Mouse (Mus musculus) MEL (cell line): ENCODE data around the gene Eftud2. TPM values are rescaled to one million over a fixed set of nuclear protein-coding genes. Genes with fewer than 3 reads are reported as not detected.

Source experiments
- DNase-seq: peaks from one replicate; pipeline ENCODE4 v3.0.0; 2011; ENCODE audit warnings: low read depth, low spot score
- H3K27ac ChIP-seq: 2 replicates; pipeline ENCODE4 v1.5.1; 2012; ENCODE audit warnings: low read depth, mild to moderate bottlenecking, control low read depth, low read length, moderate library complexity; ENCODE audit not compliant: control insufficient read depth
- H3K27me3 ChIP-seq, 2 experiments: fragments of 150-350 bp in 1 of 2; sonication (generic) in 1 of 2; 2 replicates each; pipeline ENCODE4 v1.6.1; 2012; ENCODE audit warnings: low read length in 2 of 2, mild to moderate bottlenecking in 2 of 2, improper control_type of control experiment in 1 of 2, moderate library complexity in 1 of 2; ENCODE audit not compliant: insufficient read depth in 2 of 2, control insufficient read depth in 1 of 2
- H3K36me3 ChIP-seq, 2 experiments: 2 replicates each; pipeline ENCODE4 v1.6.1; 2012 to 2014; ENCODE audit warnings: low read length in 2 of 2, improper control_type of control experiment in 1 of 2, inconsistent platforms in 1 of 2, mild to moderate bottlenecking in 1 of 2; ENCODE audit not compliant: insufficient read depth in 2 of 2, control insufficient read depth in 1 of 2
- H3K4me1 ChIP-seq, 2 experiments: fragments of 150-350 bp in 1 of 2; sonication (generic) in 1 of 2; 2 replicates each; pipeline ENCODE4 v1.6.1; 2012; ENCODE audit warnings: low read length in 2 of 2, improper control_type of control experiment in 1 of 2, mild to moderate bottlenecking in 1 of 2; ENCODE audit not compliant: insufficient read depth in 2 of 2, control insufficient read depth in 1 of 2
- H3K4me3 ChIP-seq, 2 experiments: fragments of 150-350 bp in 1 of 2; sonication (generic) in 1 of 2; 2 replicates each; pipeline ENCODE4 v1.5.1; 2012; ENCODE audit warnings: low read depth in 2 of 2, low read length in 2 of 2, mild to moderate bottlenecking in 2 of 2, moderate library complexity in 2 of 2, control low read depth in 1 of 2, improper control_type of control experiment in 1 of 2; ENCODE audit not compliant: control insufficient read depth in 1 of 2, insufficient read depth in 1 of 2
- H3K79me2 ChIP-seq: 2 replicates; pipeline ENCODE4 v1.6.1; 2012; ENCODE audit warnings: mild to moderate bottlenecking, low read length, moderate library complexity; ENCODE audit not compliant: control insufficient read depth, poor library complexity, insufficient read depth
- H3K9ac ChIP-seq: 2 replicates; pipeline ENCODE4 v1.6.1; 2012; ENCODE audit warnings: low read depth, mild to moderate bottlenecking, control low read depth, low read length, moderate library complexity; ENCODE audit not compliant: control insufficient read depth, poor library complexity, severe bottlenecking
- H3K9me3 ChIP-seq: fragments of 150-350 bp; sonication (generic); replicated peaks from 2 replicates; pipeline ENCODE4 v1.6.1; 2012; ENCODE audit warnings: mild to moderate bottlenecking, low read length, improper control_type of control experiment, moderate library complexity; ENCODE audit not compliant: insufficient read depth
- BHLHE40 ChIP-seq: IDR thresholded peaks from 2 replicates; pipeline ENCODE4 v1.6.1; 2012; ENCODE audit warnings: low read depth, mild to moderate bottlenecking, inconsistent platforms, low read length, improper control_type of control experiment, borderline replicate concordance
- CHD1 ChIP-seq: IDR thresholded peaks from 2 replicates; pipeline ENCODE4 v1.6.1; 2012; ENCODE audit warnings: low read depth, mild to moderate bottlenecking, inconsistent platforms, low read length, improper control_type of control experiment
- CTCF ChIP-seq, 3 experiments: IDR thresholded peaks in 2 of 3; conservative IDR thresholded peaks in 1 of 3; 2 replicates each; pipeline ENCODE4 v1.5.1; 2011 to 2012; ENCODE audit warnings: low read length in 3 of 3, low read depth in 2 of 3, mild to moderate bottlenecking in 2 of 3, improper control_type of control experiment in 1 of 3, inconsistent platforms in 1 of 3, mixed read lengths in 1 of 3, moderate library complexity in 1 of 3; ENCODE audit not compliant: control insufficient read depth in 1 of 3, insufficient read depth in 1 of 3, poor library complexity in 1 of 3, severe bottlenecking in 1 of 3
- E2F4 ChIP-seq: IDR thresholded peaks from 2 replicates; pipeline ENCODE4 v1.6.1; 2011; ENCODE audit warnings: low read depth, low read length, improper control_type of control experiment, borderline replicate concordance
- ELF1 ChIP-seq: IDR thresholded peaks from 2 replicates; pipeline ENCODE4 v1.6.1; 2014; ENCODE audit warnings: low read depth, mild to moderate bottlenecking, inconsistent platforms, low read length, improper control_type of control experiment, moderate library complexity
- EP300 ChIP-seq, 2 experiments: IDR thresholded peaks; 2 replicates each; pipeline ENCODE4 v1.6.1; 2011; ENCODE audit warnings: improper control_type of control experiment in 2 of 2, low read length in 2 of 2, low read depth in 1 of 2, mild to moderate bottlenecking in 1 of 2
- ETS1 ChIP-seq: IDR thresholded peaks from 2 replicates; pipeline ENCODE4 v1.6.1; 2012; ENCODE audit warnings: low read depth, mild to moderate bottlenecking, inconsistent platforms, low read length, improper control_type of control experiment, moderate library complexity
- GABPA ChIP-seq: IDR thresholded peaks from 2 replicates; pipeline ENCODE4 v1.6.1; 2012; ENCODE audit warnings: low read depth, mild to moderate bottlenecking, inconsistent platforms, low read length, improper control_type of control experiment, moderate library complexity
- GATA1 ChIP-seq: IDR thresholded peaks from 2 replicates; pipeline ENCODE4 v1.6.1; 2011; ENCODE audit warnings: low read depth, low read length, improper control_type of control experiment
- HCFC1 ChIP-seq: IDR thresholded peaks from 2 replicates; pipeline ENCODE4 v1.6.1; 2012; ENCODE audit warnings: low read depth, mild to moderate bottlenecking, inconsistent platforms, low read length, improper control_type of control experiment, moderate library complexity
- JUND ChIP-seq: IDR thresholded peaks from 2 replicates; pipeline ENCODE4 v1.6.1; 2011; ENCODE audit warnings: low read depth, mild to moderate bottlenecking, improper control_type of control experiment, low read length
- KAT2A ChIP-seq: conservative IDR thresholded peaks from 2 replicates; pipeline ENCODE4 v1.6.1; 2012; ENCODE audit warnings: low read depth, low read length, improper control_type of control experiment, inconsistent platforms
- MAFK ChIP-seq: IDR thresholded peaks from 2 replicates; pipeline ENCODE4 v1.6.1; 2011; ENCODE audit warnings: low read depth, mild to moderate bottlenecking, low read length, improper control_type of control experiment, borderline replicate concordance
- MAX ChIP-seq: IDR thresholded peaks from 2 replicates; pipeline ENCODE4 v1.6.1; 2011; ENCODE audit warnings: low read length, improper control_type of control experiment
- MAZ ChIP-seq: IDR thresholded peaks from 2 replicates; pipeline ENCODE4 v1.6.1; 2012; ENCODE audit warnings: low read depth, mild to moderate bottlenecking, inconsistent platforms, low read length, improper control_type of control experiment
- MEF2A ChIP-seq: IDR thresholded peaks from 2 replicates; pipeline ENCODE4 v1.6.1; 2014; ENCODE audit warnings: low read depth, mild to moderate bottlenecking, inconsistent platforms, low read length, improper control_type of control experiment; ENCODE audit not compliant: poor library complexity, insufficient replicate concordance, severe bottlenecking; ENCODE audit errors: extremely low read depth
- MXI1 ChIP-seq: IDR thresholded peaks from 2 replicates; pipeline ENCODE4 v1.6.1; 2011; ENCODE audit warnings: mild to moderate bottlenecking, low read depth, low read length, improper control_type of control experiment
- MYB ChIP-seq: IDR thresholded peaks from 2 replicates; pipeline ENCODE4 v1.6.1; 2011; ENCODE audit warnings: mild to moderate bottlenecking, low read depth, low read length, improper control_type of control experiment
- MYC ChIP-seq: IDR thresholded peaks from 2 replicates; pipeline ENCODE4 v1.6.1; 2011; ENCODE audit warnings: low read depth, mild to moderate bottlenecking, low read length, improper control_type of control experiment, moderate library complexity
- NELFE ChIP-seq: IDR thresholded peaks from 2 replicates; pipeline ENCODE4 v1.6.1; 2011; ENCODE audit warnings: low read depth, low read length, improper control_type of control experiment
- NRF1 ChIP-seq: IDR thresholded peaks from 2 replicates; pipeline ENCODE4 v1.6.1; 2014; ENCODE audit warnings: low read depth, mild to moderate bottlenecking, inconsistent platforms, low read length, improper control_type of control experiment, moderate library complexity; ENCODE audit not compliant: poor library complexity, insufficient read depth, severe bottlenecking
- POLR2A ChIP-seq, 2 experiments: IDR thresholded peaks; 2 replicates each; pipeline ENCODE4 v1.6.1; 2011 to 2012; ENCODE audit warnings: low read length in 2 of 2, mild to moderate bottlenecking in 2 of 2, control low read depth in 1 of 2, improper control_type of control experiment in 1 of 2, low read depth in 1 of 2, moderate library complexity in 1 of 2; ENCODE audit not compliant: control insufficient read depth in 1 of 2, insufficient read depth in 1 of 2, poor library complexity in 1 of 2
- POLR2AphosphoS2 ChIP-seq: IDR thresholded peaks from 2 replicates; pipeline ENCODE4 v1.6.1; 2011; ENCODE audit warnings: low read length, improper control_type of control experiment
- POLR2AphosphoS5 ChIP-seq: IDR thresholded peaks from 2 replicates; pipeline ENCODE4 v1.6.1; 2012; ENCODE audit warnings: low read depth, borderline replicate concordance, mild to moderate bottlenecking, inconsistent platforms, low read length, moderate library complexity, mixed read lengths
- RAD21 ChIP-seq: IDR thresholded peaks from 2 replicates; pipeline ENCODE4 v1.6.1; 2011; ENCODE audit warnings: mild to moderate bottlenecking, low read depth, low read length, improper control_type of control experiment
- RCOR1 ChIP-seq: IDR thresholded peaks from 2 replicates; pipeline ENCODE4 v1.6.1; 2012; ENCODE audit warnings: low read depth, mild to moderate bottlenecking, inconsistent platforms, low read length, improper control_type of control experiment
- SIN3A ChIP-seq: IDR thresholded peaks from 2 replicates; pipeline ENCODE4 v1.6.1; 2012; ENCODE audit warnings: low read length, improper control_type of control experiment, inconsistent platforms
- SMC3 ChIP-seq: IDR thresholded peaks from 2 replicates; pipeline ENCODE4 v1.6.1; 2011; ENCODE audit warnings: low read depth, low read length, improper control_type of control experiment
- TAL1 ChIP-seq: IDR thresholded peaks from 2 replicates; pipeline ENCODE4 v1.6.1; 2012; ENCODE audit warnings: mild to moderate bottlenecking, inconsistent platforms, low read length, moderate library complexity, mixed read lengths
- TBP ChIP-seq: IDR thresholded peaks from 2 replicates; pipeline ENCODE4 v1.8.0; 2011; ENCODE audit warnings: low read depth, low read length, improper control_type of control experiment
- TCF12 ChIP-seq: IDR thresholded peaks from 2 replicates; pipeline ENCODE4 v1.6.1; 2014; ENCODE audit warnings: low read depth, mild to moderate bottlenecking, inconsistent platforms, low read length, improper control_type of control experiment, moderate library complexity
- UBTF ChIP-seq: IDR thresholded peaks from 2 replicates; pipeline ENCODE4 v1.6.1; 2012; ENCODE audit warnings: low read depth, mild to moderate bottlenecking, inconsistent platforms, low read length, improper control_type of control experiment, moderate library complexity, borderline replicate concordance; ENCODE audit not compliant: insufficient read depth
- USF1 ChIP-seq: IDR thresholded peaks from 2 replicates; pipeline ENCODE4 v1.6.1; 2014; ENCODE audit warnings: low read depth, mild to moderate bottlenecking, inconsistent platforms, low read length, improper control_type of control experiment, moderate library complexity
- USF2 ChIP-seq, 2 experiments: IDR thresholded peaks; 2 replicates each; pipeline ENCODE4 v1.6.1; 2011 to 2012; ENCODE audit warnings: improper control_type of control experiment in 2 of 2, low read length in 2 of 2, borderline replicate concordance in 1 of 2, inconsistent platforms in 1 of 2, low read depth in 1 of 2, mild to moderate bottlenecking in 1 of 2; ENCODE audit not compliant: insufficient read depth in 1 of 2
- ZC3H11A ChIP-seq: IDR thresholded peaks from 2 replicates; pipeline ENCODE4 v1.6.1; 2012; ENCODE audit warnings: low read depth, mild to moderate bottlenecking, inconsistent platforms, low read length, improper control_type of control experiment
- ZKSCAN1 ChIP-seq: IDR thresholded peaks from 2 replicates; pipeline ENCODE4 v1.6.1; 2012; ENCODE audit warnings: low read depth, mild to moderate bottlenecking, inconsistent platforms, low read length, improper control_type of control experiment, moderate library complexity
- ZMIZ1 ChIP-seq: IDR thresholded peaks from 2 replicates; pipeline ENCODE4 v1.6.1; 2012; ENCODE audit warnings: low read depth, mild to moderate bottlenecking, inconsistent platforms, low read length, improper control_type of control experiment, moderate library complexity
- ZNF384 ChIP-seq: IDR thresholded peaks from 2 replicates; pipeline ENCODE4 v1.6.1; 2012; ENCODE audit warnings: low read depth, mild to moderate bottlenecking, inconsistent platforms, low read length, improper control_type of control experiment
- polyA plus RNA-seq, 2 experiments: library from polyadenylated mRNA; stranded (reverse) in 1 of 2; unstranded in 1 of 2; fragments of >175 nt in 1 of 2; fragments of >200 nt in 1 of 2; gene quantifications; 2 replicates each; pipeline versions ENCODE4 v1.2.1 to v1.2.4; 2012; ENCODE audit warnings: low replicate concordance in 2 of 2, low read depth in 1 of 2; ENCODE audit not compliant: insufficient read length in 2 of 2, insufficient read depth in 1 of 2, missing spikeins in 1 of 2
- total RNA-seq: library from RNA; depleted of rRNA; stranded (reverse); fragments of 300-350 nt; gene quantifications from 2 replicates; pipeline ENCODE4 v1.2.3, GENCODE M21; 2012

Eftud2 gene
- total and polyA plus RNA-seq, 3 experiments: 261 to 1,215 (median 424) TPM

DNA sequence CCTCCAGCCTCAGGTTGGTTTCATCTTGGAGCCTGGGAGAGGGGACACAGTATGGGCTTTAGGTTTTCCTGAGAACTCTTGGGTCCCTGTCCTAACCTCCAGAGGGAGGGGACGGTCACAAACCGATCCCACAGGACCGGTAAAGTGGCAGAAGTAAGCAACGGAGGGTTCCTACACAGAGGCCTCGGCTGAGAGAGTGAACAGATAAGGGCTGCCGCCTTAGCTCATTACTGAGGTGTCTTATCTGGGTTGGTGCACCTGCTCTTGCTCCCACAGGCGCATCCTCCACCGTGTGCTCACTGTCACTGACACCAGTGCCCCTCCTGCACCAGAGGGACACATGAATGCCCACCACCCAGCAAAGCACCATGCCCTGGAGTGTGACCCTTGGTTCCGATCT, 15.0 kb upstream of the Eftud2 start:
- H3K27ac ChIP-seq: peak overlapping the region; percentile 13
- H3K79me2 ChIP-seq: no peaks in the 10 kb centered on the region
- peak overlapping the region; percentile 26 for H3K9ac ChIP-seq
- H3K27me3 ChIP-seq: no peaks in the 10 kb centered on the region
- peaks cover 0 to 10% of the 10 kb centered on the region in 2 experiments; a peak in 2 of 4 replicates for H3K36me3 ChIP-seq
- no peaks in the 10 kb centered on the region for H3K9me3 ChIP-seq
- no peak overlapping the region for H3K4me3 ChIP-seq
- DNase-seq: peak; percentile 89
- peaks cover 7 to 19% of the 10 kb centered on the region in 2 experiments for H3K4me1 ChIP-seq
- TF ChIP-seq E2F4 (no peak), MXI1 (no peak), ELF1 (no peak), BHLHE40 (peak; percentile 32; the same call in 1 of the 2 replicates), USF2 (IDR thresholded peaks at IDR 0.05; ENCODE audit: borderline replicate concordance in 1 of 2, insufficient read depth in 1 of 2, low read depth in 1 of 2, low read length in 2 of 2) (no peak), KAT2A (no peak), POLR2A (IDR thresholded peaks at IDR 0.05; ENCODE audit: control insufficient read depth in 1 of 2, insufficient read depth in 1 of 2, low read depth in 1 of 2, low read length in 2 of 2, poor library complexity in 1 of 2) (peak in 1 of 2 experiments; percentile 30; a peak in 1 of 4 replicates), MYC (no peak), JUND (no peak), TAL1 (peak; percentile 97), MAFK (no peak), GABPA (no peak), TCF12 (peak; percentile 93), MEF2A (no peak), MAZ (0 out of 2 replicates have a peak, but pooled peaks have one; percentile 19), EP300 (IDR thresholded peaks at IDR 0.05; ENCODE audit: low read depth in 1 of 2, low read length in 2 of 2) (peak; percentile 90 to 94), USF1 (no peak), GATA1 (peak; percentile 97), SMC3 (no peak), ZMIZ1 (no peak), ZC3H11A (no peak), MAX (no peak), POLR2AphosphoS2 (no peak), CTCF (IDR thresholded peaks at IDR 0.05 in 2 of 3, conservative IDR thresholded peaks at IDR 0.05 in 1 of 3; ENCODE audit: control insufficient read depth in 1 of 3, insufficient read depth in 1 of 3, low read depth in 2 of 3, low read length in 3 of 3, poor library complexity in 1 of 3, severe bottlenecking in 1 of 3) (no peak), SIN3A (peak; percentile 51), ETS1 (peak; percentile 83), MYB (no peak), RCOR1 (no peak), RAD21 (no peak), POLR2AphosphoS5 (no peak), UBTF (0 out of 2 replicates have a peak, but pooled peaks have one; percentile 38), HCFC1 (no peak), CHD1 (no peak), ZKSCAN1 (no peak), TBP (peak; percentile 70), NRF1 (peak; percentile 43; the same call in 1 of the 2 replicates), NELFE (no peak), ZNF384 (no peak)
